Mouse (Mus musculus) spleen, adult 2 months (tissue): ENCODE data around the gene Map3k12. TPM values are rescaled to one million over a fixed set of nuclear protein-coding genes. Genes with fewer than 3 reads are reported as not detected.

Source experiments
- DNase-seq, 2 experiments: peaks; one replicate each; pipeline versions ENCODE4 v3.0.0 to v3.0.0-alpha.2; 2012 to 2021; ENCODE audit warnings: low spot score in 2 of 2, low read depth in 1 of 2
- H3K27ac ChIP-seq: fragments of 200-500 bp; 2 replicates; pipeline ENCODE4 v1.5.1; 2012; ENCODE audit warnings: low read length, inconsistent platforms; ENCODE audit not compliant: insufficient read depth
- H3K27me3 ChIP-seq: fragments of 200-500 bp; 2 replicates; pipeline ENCODE4 v1.6.1; 2012; ENCODE audit warnings: mild to moderate bottlenecking, moderate library complexity, low read length, inconsistent platforms; ENCODE audit not compliant: control insufficient read depth, insufficient read depth
- H3K36me3 ChIP-seq: fragments of 200-500 bp; 2 replicates; pipeline ENCODE4 v1.6.1; 2012; ENCODE audit warnings: mild to moderate bottlenecking, low read length, inconsistent platforms; ENCODE audit not compliant: control insufficient read depth, insufficient read depth
- H3K4me1 ChIP-seq: fragments of 200-500 bp; 2 replicates; pipeline ENCODE4 v1.6.1; 2011; ENCODE audit warnings: inconsistent platforms; ENCODE audit not compliant: control insufficient read depth, insufficient read depth, insufficient read length
- H3K4me3 ChIP-seq: fragments of 200-500 bp; 2 replicates; pipeline ENCODE4 v1.5.1; 2011; ENCODE audit warnings: mild to moderate bottlenecking, inconsistent platforms; ENCODE audit not compliant: insufficient read depth, insufficient read length; ENCODE audit errors: extremely low read depth
- CTCF ChIP-seq: fragments of 200-500 bp; IDR thresholded peaks from 2 replicates; pipeline ENCODE4 v1.5.1; 2011; ENCODE audit warnings: mild to moderate bottlenecking, inconsistent platforms; ENCODE audit not compliant: insufficient read depth, insufficient read length, insufficient replicate concordance; ENCODE audit errors: extremely low read depth
- POLR2A ChIP-seq: fragments of 200-500 bp; IDR thresholded peaks from 2 replicates; pipeline ENCODE4 v1.6.1; 2011; ENCODE audit warnings: low read depth, low read length, inconsistent platforms
- WGBS: fragments of 180-500 bp; shearing (Covaris S2); methylation state at CpG from one replicate; pipeline ENCODE4 v1.1.7; 2018; 5-methylcytosine and 5-hydroxymethylcytosine counted together
- polyA plus RNA-seq: library from polyadenylated mRNA; depleted of rRNA; stranded (reverse); fragments of >200 nt; gene quantifications from 2 replicates; pipeline ENCODE4 v1.2.3, GENCODE M21; 2012

The Map3k12 gene
- polyA plus RNA-seq, 1 experiment: 2.1 TPM

DNA sequence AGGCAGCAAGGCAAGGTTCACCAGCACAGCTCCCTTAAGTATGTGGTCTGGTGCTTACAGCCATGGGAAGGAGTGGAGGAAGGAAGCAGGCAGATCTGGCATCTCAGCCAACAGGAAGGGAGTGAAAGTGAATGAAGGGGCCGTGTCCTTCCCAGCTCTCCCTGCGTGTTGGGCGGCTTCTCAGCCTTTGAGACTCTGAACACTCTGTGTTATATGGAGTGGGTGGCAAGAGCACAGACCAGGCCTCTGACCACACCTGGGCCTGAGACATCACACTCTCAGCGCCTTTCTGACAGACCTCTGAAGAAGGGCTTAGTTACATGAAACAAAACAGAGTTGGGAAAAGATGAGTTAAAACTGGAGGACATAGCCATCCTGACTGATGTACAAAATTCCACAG lies 13.7 kb upstream of the Map3k12 start:
- no peak for DNase-seq
- Histone ChIP-seq H3K4me3 (no peak overlapping the region), H3K4me1 (no peaks in the 10 kb centered on the region), H3K27me3 (no peaks in the 10 kb centered on the region), H3K36me3 (peaks cover 43% of the 10 kb centered on the region), H3K27ac (no peak overlapping the region)
- WGBS: 76% methylated on average over 4 of the region's 4 CpGs
- no peak for TF ChIP-seq CTCF
- TF ChIP-seq POLR2A: no peak

DNA sequence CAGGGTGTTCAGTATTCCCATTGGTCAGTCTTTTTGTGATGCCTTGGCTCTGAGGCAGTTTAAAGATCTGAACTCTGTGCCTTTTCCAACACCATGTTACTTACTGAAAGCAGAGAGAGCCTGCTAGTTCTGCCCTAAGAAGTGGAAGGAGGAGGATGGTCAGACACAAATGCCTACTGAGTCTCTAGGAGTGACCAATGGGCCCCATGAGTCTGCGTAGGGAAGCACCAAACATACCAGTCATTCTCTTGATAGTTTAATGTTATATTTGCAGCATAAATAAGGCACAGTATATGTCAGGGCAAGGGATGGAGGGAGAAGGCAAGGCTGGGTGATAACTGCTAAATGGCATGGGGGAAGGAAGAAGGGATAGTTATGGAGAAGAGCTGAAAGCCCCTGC lies 11.5 kb upstream of the Map3k12 start:
- WGBS: 95% methylated on average over 1 of the region's 1 CpGs
- Histone ChIP-seq H3K36me3 (peaks cover 39% of the 10 kb centered on the region), H3K4me1 (no peaks in the 10 kb centered on the region)

DNA sequence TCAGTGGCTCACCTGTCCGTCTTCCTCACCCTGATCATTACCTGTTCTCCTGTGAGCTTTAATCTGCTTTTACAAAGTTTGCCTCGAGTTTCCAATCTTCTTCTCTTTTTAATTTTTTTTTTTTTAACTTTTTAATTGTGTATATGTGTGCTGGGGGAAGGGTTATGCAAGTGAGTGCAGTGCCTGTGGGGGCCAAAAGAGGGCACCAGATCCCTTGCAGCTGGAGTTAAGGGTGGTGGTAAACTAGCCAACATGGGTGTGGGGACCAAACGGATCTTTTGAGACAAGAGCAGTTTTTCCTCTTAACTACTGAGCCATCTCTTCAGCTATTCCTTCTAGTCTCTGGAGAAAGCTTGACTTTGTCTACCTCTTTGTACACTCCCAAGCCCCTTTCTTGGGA lies 11.1 kb upstream of the Map3k12 start:
- Histone ChIP-seq H3K27me3 (no peaks in the 10 kb centered on the region), H3K27ac (no peak overlapping the region), H3K4me1 (no peaks in the 10 kb centered on the region), H3K36me3 (peaks cover 37% of the 10 kb centered on the region), H3K4me3 (no peak overlapping the region)
- peak; percentile 16; the same call in 1 of the 2 replicates for TF ChIP-seq CTCF
- TF ChIP-seq POLR2A: no peak
- DNase-seq: no peak
- 85% methylated on average over 3 of the region's 3 CpGs for whole genome bisulfite sequencing

More for the DNA sequence above, 11.5 kb upstream of the Map3k12 start:
- no peak for DNase-seq
- Histone ChIP-seq H3K4me3 (no peak overlapping the region), H3K27me3 (no peaks in the 10 kb centered on the region), H3K27ac (no peak overlapping the region)
- TF ChIP-seq POLR2A: no peak
- TF ChIP-seq CTCF: no peak

DNA sequence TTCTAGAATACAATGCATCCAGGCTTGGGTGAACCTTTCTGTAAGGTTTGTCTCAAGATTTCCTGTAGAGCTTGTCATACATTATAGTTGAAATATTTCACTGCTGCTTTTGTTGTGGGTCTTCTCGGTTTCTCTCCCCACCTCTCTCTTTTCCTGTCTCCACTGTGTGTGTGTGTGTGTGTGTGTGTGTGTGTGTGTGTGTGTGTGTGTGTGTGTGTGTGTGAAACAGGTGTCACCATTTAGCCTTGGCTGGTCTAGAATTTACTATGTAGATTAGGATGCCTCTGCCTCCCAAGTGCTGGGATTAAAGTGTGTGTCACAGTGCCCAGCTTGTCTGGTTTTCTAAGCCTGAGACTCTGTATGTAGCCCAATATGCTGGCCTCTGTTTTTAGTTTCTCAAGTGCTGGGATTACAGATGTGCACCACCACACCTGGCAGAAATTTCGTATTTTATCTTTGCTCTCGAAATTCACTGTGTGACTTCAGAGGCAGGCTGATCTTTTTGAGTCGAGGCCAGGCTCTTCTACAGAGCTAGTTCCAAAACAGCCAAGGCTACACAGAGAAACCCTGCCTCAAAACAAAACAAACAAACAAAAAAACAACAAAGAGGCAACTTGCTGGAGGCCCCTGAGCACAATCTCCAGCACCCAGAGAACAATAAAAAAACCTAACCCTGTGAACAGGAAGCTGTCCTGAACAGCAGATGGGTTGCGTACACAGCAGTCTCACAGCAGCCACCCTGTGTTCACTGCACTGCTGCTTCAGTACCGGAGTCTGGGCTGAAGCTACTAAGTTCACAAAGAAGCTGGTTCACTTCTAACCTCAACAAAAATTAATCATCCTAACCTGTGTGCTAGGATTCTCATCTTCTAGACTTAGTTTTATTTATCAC lies 9.5 kb upstream of the Map3k12 start:
- H3K4me1 ChIP-seq: no peaks in the 10 kb centered on the region

DNA sequence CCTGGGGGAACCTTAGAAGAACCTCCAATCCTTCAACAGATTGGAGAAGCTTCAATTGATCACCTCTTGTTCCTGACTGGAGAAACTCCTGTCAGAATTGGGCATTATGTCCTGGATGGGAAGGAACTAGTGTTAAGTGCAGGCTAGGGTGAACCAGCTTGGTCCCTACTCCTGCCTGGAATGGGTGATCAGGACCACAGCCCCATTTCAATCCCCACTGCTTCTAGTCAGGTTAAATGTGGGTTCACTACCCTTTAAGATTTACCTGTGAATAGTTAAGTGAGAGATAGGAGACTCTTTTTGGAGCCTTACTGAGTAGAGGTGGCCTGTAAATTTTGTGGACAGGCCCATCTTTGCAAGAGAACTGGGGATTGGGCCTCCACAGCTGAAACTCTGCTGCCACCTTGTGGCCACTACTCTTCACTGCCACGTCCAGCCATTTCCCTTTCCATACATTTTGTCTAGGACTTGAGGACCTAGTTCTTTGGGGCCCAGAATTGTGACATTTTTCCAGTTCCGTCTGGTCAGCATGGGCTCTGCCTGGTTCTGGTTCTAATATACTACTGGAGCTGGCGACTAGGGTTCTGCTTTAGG lies 8.1 kb upstream of the Map3k12 start, which contains the start of gene Npff:
Npff (minus strand) TSS at position 51 of the 594 bp plus-strand sequence.
- 0 out of 2 replicates have a peak within 1 kb of the TSS, but pooled peaks have one; percentile 21 for H3K27ac ChIP-seq
- DNase-seq: peak; percentile 39 to 60
- peak; percentile 94; the same call in 1 of the 2 replicates for TF ChIP-seq CTCF
- no peak for TF ChIP-seq POLR2A
- H3K36me3 ChIP-seq: peaks cover 23% of the 10 kb centered on the region
- no peaks in the 10 kb centered on the region for H3K27me3 ChIP-seq
- 43% methylated on average over 3 of the region's 3 CpGs for WGBS
- no peak within 1 kb of the TSS for H3K4me3 ChIP-seq
- H3K4me1 ChIP-seq: no peaks in the 10 kb centered on the region

More for the DNA sequence above, 9.5 kb upstream of the Map3k12 start:
- no peaks in the 10 kb centered on the region for H3K27me3 ChIP-seq
- H3K4me3 ChIP-seq: no peak overlapping the region
- H3K36me3 ChIP-seq: peaks cover 27% of the 10 kb centered on the region
- no peak for TF ChIP-seq CTCF
- TF ChIP-seq POLR2A: no peak
- 64% methylated on average over 6 of the region's 6 CpGs for WGBS
- DNase-seq: no peak
- peak overlapping the region; percentile 47; the same call in 1 of the 2 replicates for H3K27ac ChIP-seq

DNA sequence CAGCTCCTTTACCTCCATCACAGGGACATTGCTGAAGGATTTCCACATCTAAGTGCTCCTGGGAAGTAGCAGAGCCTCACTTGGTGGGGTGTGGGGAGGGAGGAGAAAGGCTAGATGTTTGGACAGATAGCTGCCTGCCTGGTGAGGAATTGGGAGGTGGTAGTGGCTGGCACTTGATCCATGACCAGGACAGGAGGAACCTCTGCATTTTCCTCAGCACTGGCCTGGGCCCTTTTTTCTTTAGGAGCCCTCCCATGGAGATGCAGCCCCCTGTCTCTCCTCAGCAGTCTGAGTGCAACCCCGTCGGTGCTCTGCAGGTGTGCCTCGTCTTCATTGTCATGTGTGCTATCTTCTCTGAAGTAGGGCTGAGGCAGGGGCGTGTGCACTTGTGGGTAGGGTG lies 4.6 kb upstream of the Map3k12 start:
- H3K4me3 ChIP-seq: no peak overlapping the region
- peaks cover 2% of the 10 kb centered on the region; the same call in 1 of the 2 replicates for H3K4me1 ChIP-seq
- H3K27ac ChIP-seq: no peak overlapping the region
- no peak for DNase-seq
- H3K27me3 ChIP-seq: no peaks in the 10 kb centered on the region
- WGBS: 87% methylated on average over 4 of the region's 4 CpGs
- H3K36me3 ChIP-seq: peaks cover 10% of the 10 kb centered on the region; the same call in 1 of the 2 replicates
- TF ChIP-seq POLR2A (no peak), CTCF (no peak)
